Mouse (Mus musculus) G1E-ER4 (cell line): ENCODE measurements around the gene Vdac1. TPM values are rescaled to one million over a fixed set of nuclear protein-coding genes. Genes with fewer than 3 reads are reported as not detected.

ENCODE experiments used
- GATA1 ChIP-seq: IDR thresholded peaks from one replicate; pipeline ENCODE4 v1.8.0; 2012; ENCODE audit warnings: low read length, inconsistent platforms
- polyA plus RNA-seq: library from polyadenylated mRNA; stranded (reverse); fragments of >175 nt; gene quantifications from 2 replicates; pipeline ENCODE4 v1.2.3, GENCODE M21; 2012

The Vdac1 gene
- polyA plus RNA-seq, 1 experiment, result 55.2 TPM

DNA sequence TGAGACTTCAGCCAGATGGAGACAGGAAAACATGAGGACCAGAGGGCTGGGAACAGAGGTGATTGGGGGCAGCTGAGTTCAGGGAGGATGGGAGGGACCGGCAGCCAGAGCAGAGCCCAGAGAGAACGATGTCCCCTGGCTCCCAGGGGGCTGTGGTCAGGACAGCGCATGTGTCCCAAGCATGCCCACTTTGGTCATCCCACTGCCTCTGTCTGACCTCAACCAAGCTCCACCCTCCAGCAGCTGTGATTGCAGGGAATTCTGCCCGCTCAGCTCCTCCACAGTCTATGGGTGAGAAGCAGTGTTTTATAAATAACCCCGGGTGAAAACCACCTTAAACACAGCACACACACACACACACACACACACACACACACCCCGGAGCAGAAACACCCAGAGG, 68.8 kb downstream of the Vdac1 start:
- TF ChIP-seq GATA1, result no peak

DNA sequence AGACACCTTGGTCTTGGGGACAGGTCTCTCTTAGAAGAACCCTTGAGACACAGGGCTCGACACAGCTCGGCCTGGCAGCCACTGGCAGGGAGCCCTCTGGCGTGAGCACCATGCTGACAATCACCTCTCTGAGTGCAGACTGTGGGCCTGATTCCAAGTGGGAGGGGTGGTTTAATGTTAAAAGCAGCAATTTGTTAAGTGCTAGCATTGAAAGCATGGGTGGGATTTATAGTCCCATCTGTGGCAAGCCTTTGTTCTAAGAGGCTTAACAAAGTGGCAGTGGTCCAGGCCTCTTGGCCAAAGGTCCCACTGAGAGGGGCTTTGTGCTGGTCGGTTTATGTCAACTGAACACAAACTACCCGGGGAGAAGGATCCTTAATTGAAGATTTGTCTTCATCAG, 70.9 kb downstream of the Vdac1 start:
- TF ChIP-seq GATA1, result no peak

DNA sequence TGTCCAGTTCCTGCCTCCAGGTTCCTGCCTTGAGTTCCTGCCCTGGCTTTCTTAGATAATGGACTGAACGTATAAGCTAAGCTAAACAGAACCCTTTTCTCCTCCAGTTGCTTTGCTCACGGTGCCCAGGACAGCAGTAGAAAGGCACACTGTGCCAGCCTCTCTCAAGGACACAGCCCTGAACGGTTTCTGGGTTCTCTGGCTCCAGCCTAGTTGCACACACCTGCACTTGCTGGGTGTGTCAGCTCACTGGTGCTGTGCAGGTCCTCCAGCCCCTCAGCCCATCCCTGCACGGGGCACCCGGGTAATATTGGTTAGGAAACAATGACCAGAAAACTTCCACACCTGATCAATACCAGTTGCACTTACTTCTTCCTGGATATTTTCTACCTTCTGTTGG, 71.5 kb downstream of the Vdac1 start:
- TF ChIP-seq GATA1, result no peak

DNA sequence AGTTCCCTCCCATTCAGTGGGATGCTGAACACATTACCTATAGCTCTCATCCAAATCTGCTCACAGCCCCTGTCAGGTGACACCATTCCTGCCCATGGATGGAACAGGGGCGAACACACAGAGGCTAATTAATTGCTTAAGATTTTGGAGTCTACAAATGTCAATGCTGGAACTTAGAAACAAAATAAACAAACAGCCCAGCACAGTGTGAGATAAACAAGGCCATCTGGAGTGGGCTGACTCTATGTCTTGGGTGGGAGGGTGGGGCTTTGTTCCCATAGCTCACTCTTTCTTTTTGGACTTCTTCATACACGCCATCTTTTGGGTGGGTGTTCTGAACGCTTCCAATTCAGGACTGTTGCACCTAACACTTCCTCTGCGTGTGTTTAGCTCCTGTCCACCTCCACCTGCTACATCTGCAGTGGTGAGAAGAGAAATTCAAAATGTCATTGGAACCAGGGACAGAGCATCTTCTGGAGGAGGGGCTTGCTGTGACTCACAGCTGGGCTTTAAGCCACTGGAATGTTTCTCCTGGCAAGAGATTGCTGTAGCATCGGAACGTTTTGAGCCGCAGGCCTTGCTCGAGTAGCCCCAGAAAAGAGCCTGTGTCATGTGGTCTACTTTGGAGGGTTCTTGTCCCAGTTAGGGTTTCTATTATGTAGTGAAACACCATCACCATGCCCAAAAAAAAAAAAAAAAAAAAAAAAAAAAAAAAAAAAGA, 72.6 kb downstream of the Vdac1 start:
- no peak for TF ChIP-seq GATA1

DNA sequence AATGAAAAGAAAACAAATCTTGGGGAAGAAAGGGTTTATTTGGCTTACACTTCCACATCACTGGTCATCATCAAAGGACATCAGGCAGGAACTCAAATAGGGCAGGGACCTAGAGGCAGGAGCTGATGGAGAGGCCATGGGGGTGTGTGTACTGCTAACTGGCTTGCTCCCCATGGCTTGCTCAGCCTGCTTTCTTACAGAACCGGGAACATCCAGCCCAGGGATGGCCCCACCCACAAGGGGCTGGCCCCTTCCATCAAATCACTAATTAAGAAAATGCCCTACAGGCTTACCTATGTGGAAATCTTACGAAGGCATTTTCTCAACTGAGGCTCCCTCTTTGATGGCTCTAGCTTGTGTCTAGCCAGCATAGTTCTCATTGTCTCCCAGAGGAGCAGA, 73.1 kb downstream of the Vdac1 start:
- no peak for TF ChIP-seq GATA1

DNA sequence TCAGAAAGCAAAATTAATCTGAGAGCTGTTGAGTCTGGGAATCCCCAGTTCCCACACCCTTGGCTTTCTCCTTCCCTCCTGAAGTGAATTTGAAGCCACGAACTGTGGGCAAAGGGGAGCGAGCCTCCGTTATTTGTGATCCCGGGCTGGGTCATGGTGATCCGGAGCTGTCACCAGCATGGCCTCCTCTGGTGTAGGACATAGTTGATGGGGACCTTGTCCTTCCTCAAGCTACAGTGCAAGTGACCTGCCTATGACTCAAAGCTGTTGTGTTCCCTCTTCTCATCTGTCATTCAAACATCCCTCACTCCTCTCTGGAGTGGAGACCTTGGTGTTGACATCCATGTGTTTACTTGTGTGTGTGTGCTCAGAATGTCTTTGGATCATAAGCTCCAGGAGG, 74.8 kb downstream of the Vdac1 start:
- TF ChIP-seq GATA1, result no peak

DNA sequence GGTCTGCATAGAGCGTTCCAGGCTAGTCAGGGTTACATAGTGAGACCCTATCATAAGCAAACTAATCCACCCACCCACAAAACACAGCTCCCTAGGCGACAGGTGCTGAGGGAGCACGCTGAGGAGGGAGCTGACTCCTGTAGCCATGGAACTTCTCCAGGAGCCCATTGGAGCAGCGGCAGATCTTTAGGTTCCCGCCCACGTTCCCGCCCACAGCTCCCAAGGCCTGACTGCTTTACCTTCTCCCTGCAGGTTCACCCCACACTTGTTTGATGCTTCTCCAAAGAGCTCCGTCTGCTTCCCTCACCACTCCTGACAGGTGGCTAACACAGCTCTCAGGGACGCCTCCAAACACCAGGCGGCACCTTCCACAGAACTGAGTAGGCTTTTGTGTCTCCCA, 76.5 kb downstream of the Vdac1 start:
- no peak for TF ChIP-seq GATA1

Other genes starting within 250 kb of the Vdac1 start
- not detected in 2 replicates for gene Olfr1373, start 215.3 kb upstream of the Vdac1 start, polyA plus RNA-seq
- not detected in 2 replicates for gene Olfr1371, start 146.9 kb upstream of the Vdac1 start, polyA plus RNA-seq
- gene Skp1a, start 128.9 kb upstream of the Vdac1 start, polyA plus RNA-seq, result 14.5 and 23.8 TPM in 2 replicates
- gene Tcf7, start 77.8 kb upstream of the Vdac1 start, polyA plus RNA-seq, result not detected in 2 replicates
- gene 9530068E07Rik, start 35.6 kb downstream of the Vdac1 start, polyA plus RNA-seq, result 131 and 206 TPM in 2 replicates